Mouse (Mus musculus) C2C12 (cell line): ENCODE measurements around the gene Rgma.

Experiments
- CTCF ChIP-seq: IDR thresholded peaks from one replicate; pipeline ENCODE4 v1.5.1; 2011; ENCODE audit not compliant: control insufficient read depth, insufficient read depth, insufficient read length
- FOSL1 ChIP-seq: IDR thresholded peaks from one replicate; pipeline ENCODE4 v1.8.0; 2011; ENCODE audit warnings: mild to moderate bottlenecking, low read length; ENCODE audit not compliant: poor library complexity, insufficient read depth, severe bottlenecking
- MAX ChIP-seq: IDR thresholded peaks from one replicate; pipeline ENCODE4 v1.6.1; 2011; ENCODE audit warnings: mild to moderate bottlenecking, control low read depth
- MYOG ChIP-seq: IDR thresholded peaks from one replicate; pipeline ENCODE4 v1.6.1; 2011; ENCODE audit not compliant: control insufficient read depth, insufficient read length; ENCODE audit errors: extremely low read depth
- USF1 ChIP-seq: IDR thresholded peaks from one replicate; pipeline ENCODE4 v1.6.1; 2011; ENCODE audit warnings: low read depth, mild to moderate bottlenecking, control low read depth, moderate library complexity

GRCm38 (mm10) chr7:73400051-73400916, 25.0 kb downstream of the Rgma start:
- TF ChIP-seq CTCF = no peak
- no peak for TF ChIP-seq FOSL1
- no peak for TF ChIP-seq MAX
- TF ChIP-seq USF1 = no peak
- no peak for TF ChIP-seq MYOG
